Mouse (Mus musculus): ENCODE measurements around the gene Hmmr. TPM values are rescaled to one million over a fixed set of nuclear protein-coding genes. Genes with fewer than 3 reads are reported as not detected.
A peak's percentile ranks its signal among the peaks of the same experiment; 100 is the strongest.

The Hmmr gene
- total RNA-seq (2015; ENCODE audit: low replicate concordance) (29.6 and 45.6 TPM in 2 replicates), total RNA-seq (2017; ENCODE audit: low replicate concordance) (53.4 and 59.9 TPM in 2 replicates)

DNA sequence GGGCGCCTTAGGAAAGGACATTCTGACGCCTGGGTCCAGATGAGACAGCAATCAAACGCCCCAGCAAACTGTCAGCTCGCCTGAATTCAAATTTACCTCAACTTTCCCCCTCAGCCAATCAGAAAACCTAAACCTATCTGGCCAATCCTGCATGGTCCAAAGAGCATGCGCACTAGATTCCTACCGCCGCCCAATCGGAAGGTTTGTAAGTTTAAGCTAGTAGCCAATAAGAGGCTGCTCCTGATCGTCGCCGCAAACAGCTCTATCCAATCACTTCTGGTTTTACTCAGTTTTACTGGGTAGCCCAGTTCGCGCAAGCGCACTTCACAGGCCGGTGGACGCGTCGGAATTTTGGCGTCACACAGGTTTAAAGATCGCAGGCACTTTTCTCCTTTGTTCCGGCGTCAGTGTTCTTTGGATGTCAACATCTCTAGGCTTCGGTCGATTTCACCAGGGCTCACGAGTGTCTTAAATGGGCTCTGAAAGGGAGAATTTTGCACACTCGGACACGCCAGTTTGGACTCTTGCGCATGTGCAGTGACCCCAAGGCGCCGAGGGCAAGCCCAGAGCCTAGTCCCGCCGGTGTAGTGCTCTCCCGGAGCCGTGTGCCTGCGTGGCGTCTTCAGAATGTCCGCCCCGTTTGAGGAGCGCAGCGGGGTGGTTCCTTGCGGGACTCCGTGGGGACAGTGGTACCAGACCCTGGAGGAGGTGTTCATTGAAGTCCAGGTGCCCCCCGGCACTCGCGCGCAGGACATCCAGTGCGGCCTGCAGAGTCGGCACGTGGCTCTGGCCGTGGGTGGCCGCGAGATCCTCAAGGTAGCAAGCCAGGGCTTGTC lies at the start of gene Hmmr, which contains the start of gene Nudcd2:
TSS of gene Hmmr (minus strand) at position 84 of the 836 bp plus-strand sequence.
TSS of gene Nudcd2 (plus strand) at position 329 of the 836 bp plus-strand sequence.
- ATAC-seq (replicated peaks; ENCODE audit: low FRiP score, poor library complexity, severe bottlenecking): peak; percentile 96

DNA sequence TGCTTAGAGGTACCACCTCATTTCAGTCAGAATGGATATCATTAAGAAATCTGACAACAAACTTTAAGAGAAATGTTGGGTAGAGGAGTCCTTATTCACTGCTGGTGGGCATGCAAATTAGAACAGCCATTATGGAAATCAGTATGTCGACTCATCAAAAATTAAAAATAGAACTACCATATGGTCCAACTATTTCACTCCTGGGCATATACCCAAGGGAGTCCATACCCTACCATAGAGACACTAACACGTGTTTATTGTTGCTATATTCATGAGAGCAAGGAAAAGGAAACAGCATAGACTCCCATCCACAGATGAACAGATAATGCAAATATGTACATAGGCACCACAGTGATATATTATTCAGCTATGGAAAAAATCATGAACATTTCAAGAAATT lies 48.6 kb upstream of the Hmmr start:
- ATAC-seq (replicated peaks; ENCODE audit: low FRiP score, poor library complexity, severe bottlenecking): no peak

- no peak for ATAC-seq (replicated peaks; ENCODE audit: low FRiP score, poor library complexity, severe bottlenecking)
These were observed 42.4 kb upstream of the Hmmr start for GRCm38 (mm10) chr11:40775315-40776269.

GRCm38 (mm10) chr11:40764690-40765089 lies 31.5 kb upstream of the Hmmr start:
- ATAC-seq (replicated peaks; ENCODE audit: low FRiP score, poor library complexity, severe bottlenecking): no peak

GRCm38 (mm10) chr11:40763395-40763794 lies 30.2 kb upstream of the Hmmr start:
- ATAC-seq (replicated peaks; ENCODE audit: low FRiP score, poor library complexity, severe bottlenecking): peak; percentile 77

GRCm38 (mm10) chr11:40759896-40760295 lies 26.7 kb upstream of the Hmmr start:
- ATAC-seq (replicated peaks; ENCODE audit: low FRiP score, poor library complexity, severe bottlenecking): no peak

DNA sequence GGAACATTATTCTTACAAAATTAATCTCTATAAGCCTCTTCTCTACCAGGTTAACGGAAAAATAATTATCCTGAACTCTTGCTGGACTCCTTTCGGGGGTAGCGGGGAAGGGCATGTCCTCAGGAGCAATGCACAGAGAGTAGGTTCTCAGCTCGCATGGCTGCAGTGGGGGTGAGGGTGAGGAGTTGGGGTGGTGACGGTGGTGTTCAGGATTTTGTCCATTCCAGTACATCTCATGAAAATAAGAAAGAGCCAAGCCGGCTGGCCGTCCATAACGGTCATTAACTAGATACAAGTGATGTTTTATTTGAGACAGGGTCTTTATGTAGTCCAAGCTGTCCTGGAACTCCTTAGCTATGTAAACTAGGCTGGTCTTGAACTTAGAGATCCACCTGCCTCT lies 22.7 kb upstream of the Hmmr start:
- no peak for ATAC-seq (replicated peaks; ENCODE audit: low FRiP score, poor library complexity, severe bottlenecking)

GRCm38 (mm10) chr11:40755109-40755627 lies 21.9 kb upstream of the Hmmr start, which contains the start of gene Ccng1:
Gene Ccng1, minus strand, starts transcription at chr11:40755311.
- ATAC-seq (replicated peaks; ENCODE audit: low FRiP score, poor library complexity, severe bottlenecking): peak; percentile 100

DNA sequence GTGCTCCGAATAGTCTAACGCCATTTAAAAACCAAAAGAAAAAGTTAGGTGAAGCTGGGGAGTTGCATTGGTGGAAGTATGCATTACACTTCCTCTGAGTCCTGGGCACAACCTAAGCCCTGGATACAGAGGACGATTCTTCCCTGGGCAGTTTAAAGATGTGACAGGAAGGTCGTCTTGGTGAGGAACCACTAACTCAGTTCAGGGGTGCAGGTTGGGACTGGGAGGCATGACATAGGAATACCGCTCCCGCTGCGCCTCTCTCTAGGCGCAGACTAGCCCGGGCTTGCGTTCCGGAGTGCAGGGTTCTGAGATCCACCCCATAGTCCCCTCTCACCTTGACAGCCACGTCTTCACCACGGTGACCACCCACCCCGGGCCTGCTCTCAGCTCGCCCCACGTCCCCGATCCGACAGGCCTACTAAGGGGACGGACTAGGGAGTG lies 21.5 kb upstream of the Hmmr start:
- peak; percentile 73 for ATAC-seq (replicated peaks; ENCODE audit: low FRiP score, poor library complexity, severe bottlenecking)

GRCm38 (mm10) chr11:40753836-40754235 lies 20.6 kb upstream of the Hmmr start:
- no peak for ATAC-seq (replicated peaks; ENCODE audit: low FRiP score, poor library complexity, severe bottlenecking)

DNA sequence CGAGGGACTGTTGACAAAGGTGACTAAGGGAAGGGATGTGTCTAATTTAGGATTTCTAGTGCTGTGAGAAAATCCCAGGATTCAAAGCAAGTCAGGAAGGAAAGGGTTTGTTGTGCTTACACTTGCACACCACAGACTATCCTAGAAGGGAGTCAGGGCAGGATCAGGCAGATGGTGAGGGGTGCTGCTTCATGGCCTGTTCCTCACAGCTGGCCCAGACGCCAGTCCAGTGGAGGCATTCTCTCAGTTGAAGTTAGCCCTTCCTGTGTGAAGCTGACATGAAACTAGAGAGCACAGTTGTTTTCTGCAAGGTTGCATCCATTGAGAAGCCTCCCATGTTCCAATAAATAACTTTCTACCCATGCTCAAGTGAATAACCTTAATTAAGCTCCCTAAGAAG lies 14.5 kb upstream of the Hmmr start:
- no peak for ATAC-seq (replicated peaks; ENCODE audit: low FRiP score, poor library complexity, severe bottlenecking)

DNA sequence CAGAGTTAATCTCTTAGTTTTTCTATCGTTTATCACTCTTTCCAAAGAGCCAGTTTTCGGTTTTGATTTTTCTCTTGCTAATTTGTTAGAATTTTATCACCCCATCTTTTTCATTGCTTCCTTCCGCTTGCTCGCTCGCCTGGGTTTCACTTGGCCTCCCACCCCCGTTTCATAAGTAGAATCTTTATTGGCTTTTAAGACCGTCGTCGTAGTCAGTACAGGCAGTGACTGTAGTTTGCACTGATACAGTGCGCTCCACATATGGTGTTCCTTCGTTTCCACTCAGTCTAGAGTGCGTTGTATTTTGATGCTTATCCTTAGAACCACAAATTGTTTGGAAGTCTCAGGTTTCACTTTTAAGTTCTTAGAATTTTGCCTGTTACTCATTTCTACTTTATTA lies 13.1 kb upstream of the Hmmr start:
- no peak for ATAC-seq (replicated peaks; ENCODE audit: low FRiP score, poor library complexity, severe bottlenecking)

- ATAC-seq (replicated peaks; ENCODE audit: low FRiP score, poor library complexity, severe bottlenecking): no peak
These were observed 11.1 kb upstream of the Hmmr start for GRCm38 (mm10) chr11:40744348-40744747.

DNA sequence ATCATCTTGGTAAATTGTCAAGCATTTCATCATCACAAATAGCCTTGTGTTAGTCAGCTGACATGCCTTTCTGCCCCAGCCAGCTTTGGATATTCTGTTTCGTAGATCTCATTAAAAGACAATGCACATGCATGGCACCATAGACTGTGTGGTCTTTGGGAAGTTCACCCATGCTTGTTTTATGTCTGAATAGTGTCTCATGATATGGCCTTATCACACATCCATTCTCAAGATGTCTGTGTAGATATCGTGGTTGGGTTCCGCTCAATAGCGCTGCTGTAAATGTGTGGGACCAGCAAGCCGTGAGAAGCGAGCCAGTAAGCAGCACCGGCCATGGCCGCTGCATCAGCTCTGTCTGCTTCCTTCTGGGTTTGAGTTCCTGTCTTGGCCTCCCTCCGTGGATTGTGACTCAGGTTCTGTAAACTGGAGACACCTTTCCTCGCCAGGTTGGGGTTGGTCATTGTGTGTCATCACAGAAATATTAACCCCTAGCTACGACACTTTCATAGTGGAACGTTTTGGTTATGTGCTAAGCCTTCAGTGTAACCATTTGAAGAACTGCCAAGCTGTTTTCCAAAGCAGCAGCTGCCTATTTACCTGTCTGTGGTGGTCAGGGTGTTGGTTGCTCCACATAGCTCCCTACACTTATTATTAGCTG lies 8.5 kb upstream of the Hmmr start:
- ATAC-seq (replicated peaks; ENCODE audit: low FRiP score, poor library complexity, severe bottlenecking): no peak

DNA sequence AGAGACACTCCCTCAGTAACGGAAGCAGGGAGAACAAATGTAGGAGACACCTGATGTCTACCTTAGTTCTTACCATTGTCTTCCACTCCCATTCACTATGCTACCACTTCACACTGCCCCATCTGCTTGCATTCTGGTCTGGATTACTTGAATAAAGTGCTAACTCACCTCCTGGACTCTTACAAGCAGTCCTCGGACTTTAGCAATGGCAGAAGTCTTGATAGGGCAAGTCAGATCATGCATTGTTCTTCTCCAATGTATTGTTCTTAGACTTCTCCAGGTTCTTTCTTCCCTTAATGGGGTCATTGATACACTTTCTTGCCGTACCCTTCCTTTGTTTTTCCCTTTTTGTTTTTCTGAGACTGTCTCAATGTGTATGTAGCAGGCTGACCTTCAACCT lies 4.1 kb upstream of the Hmmr start:
- ATAC-seq (replicated peaks; ENCODE audit: low FRiP score, poor library complexity, severe bottlenecking): no peak

DNA sequence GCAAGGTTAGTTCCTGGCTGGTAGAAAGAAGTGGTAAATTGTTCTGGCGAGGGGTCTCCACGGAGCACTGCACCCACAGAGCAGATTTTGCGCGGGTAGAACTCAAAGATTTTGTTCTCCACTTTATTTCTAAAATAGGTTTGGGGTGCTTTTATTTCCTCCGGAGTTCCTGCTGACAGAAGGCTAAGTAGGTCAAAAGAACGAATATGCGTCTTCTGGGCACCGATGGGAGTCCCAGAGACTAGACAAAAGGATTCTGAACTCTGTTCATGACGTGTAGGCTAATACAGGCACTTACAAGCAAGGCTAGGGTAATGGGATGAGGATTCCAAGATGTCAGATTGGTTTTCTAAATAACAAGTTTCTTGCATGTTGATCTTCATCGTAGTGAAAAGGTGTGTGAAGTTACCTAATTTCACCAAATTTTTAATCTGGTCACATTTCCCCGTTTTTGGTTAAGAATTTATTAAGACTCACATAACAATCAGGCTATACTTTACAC lies 1.1 kb upstream of the Hmmr start:
- no peak for ATAC-seq (replicated peaks; ENCODE audit: low FRiP score, poor library complexity, severe bottlenecking)

- ATAC-seq (replicated peaks; ENCODE audit: low FRiP score, poor library complexity, severe bottlenecking): peak; percentile 44
These were observed 254 bp downstream of the Hmmr start for GRCm38 (mm10) chr11:40732997-40733338.

GRCm38 (mm10) chr11:40718324-40718723 lies 14.9 kb downstream of the Hmmr start:
- ATAC-seq (replicated peaks; ENCODE audit: low FRiP score, poor library complexity, severe bottlenecking): no peak

DNA sequence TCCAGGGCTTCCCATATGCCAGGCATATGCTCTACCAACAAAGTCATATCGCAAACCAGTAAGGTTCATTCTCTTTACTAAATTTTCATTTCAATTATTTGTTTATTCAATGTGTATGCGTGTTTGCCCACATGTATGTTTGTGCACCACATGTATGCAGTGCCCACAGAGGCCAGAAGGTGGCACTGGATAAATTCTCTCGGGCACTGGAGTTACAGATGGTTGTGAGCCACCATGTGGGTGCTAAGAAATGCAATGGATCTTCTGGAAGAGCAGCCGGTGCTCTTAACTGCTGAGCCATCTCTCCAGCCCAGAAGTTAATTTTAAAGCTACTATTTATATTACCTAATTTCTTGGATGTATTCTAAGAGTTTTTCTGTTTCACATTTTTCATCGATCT lies 17.7 kb downstream of the Hmmr start:
- ATAC-seq (replicated peaks; ENCODE audit: low FRiP score, poor library complexity, severe bottlenecking): no peak

DNA sequence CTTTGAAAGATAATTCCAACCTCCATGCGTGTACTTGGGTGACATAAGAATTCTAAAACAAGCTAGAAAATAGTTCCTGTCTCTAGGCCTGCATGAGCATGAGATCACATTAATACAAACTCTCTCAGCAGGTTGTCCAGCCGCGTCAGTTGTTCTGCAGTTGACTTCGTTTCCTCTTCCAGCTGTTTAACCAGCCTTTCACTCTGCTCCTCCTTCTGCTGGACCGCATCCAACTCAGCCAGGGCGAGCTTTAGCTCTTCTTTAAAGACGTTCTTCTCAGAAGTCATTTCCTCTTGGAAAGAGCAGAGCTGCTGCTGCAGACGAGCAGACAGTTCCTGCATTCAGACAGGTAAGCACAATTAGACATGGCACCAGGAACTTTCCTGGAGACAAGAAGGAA lies 19.4 kb downstream of the Hmmr start:
- ATAC-seq (replicated peaks; ENCODE audit: low FRiP score, poor library complexity, severe bottlenecking): no peak
